Mouse (Mus musculus) liver, postnatal 0 days (tissue): ENCODE results near the gene Gskip.

Source experiments
- CTCF ChIP-seq: sonication (generic); IDR thresholded peaks from 2 replicates; pipeline ENCODE4 v1.5.1; 2016; ENCODE audit warnings: antibody characterized with exemption, low read depth
- EP300 ChIP-seq: IDR thresholded peaks from 2 replicates; pipeline ENCODE4 v1.6.1; 2016; ENCODE audit warnings: antibody characterized with exemption, low read depth, mild to moderate bottlenecking

GRCm38 (mm10) chr12:105678762-105679161 is 5.9 kb upstream of the Gskip start:
- no peak for TF ChIP-seq CTCF
- TF ChIP-seq EP300 = no peak
